Mouse (Mus musculus) forebrain, embryonic 15.5 days (tissue): Measurements from ENCODE around the gene Angptl7. TPM values are rescaled to one million over a fixed set of nuclear protein-coding genes. Genes with fewer than 3 reads are reported as not detected.

Experiments used
- ATAC-seq: fragments of 200-750 bp; cut with Nextera tagmentation; replicated peaks from 2 replicates; pipeline ENCODE4 v1.8.0; 2017; ENCODE audit warnings: mild to moderate bottlenecking, moderate TSS enrichment, moderate library complexity
- H3K27ac ChIP-seq: fragments of 300-500 bp; sonication (generic); replicated peaks from 2 replicates; pipeline ENCODE4 v1.5.1; 2015; ENCODE audit warnings: mild to moderate bottlenecking, inconsistent platforms
- H3K27me3 ChIP-seq: fragments of 300-500 bp; sonication (generic); 2 replicates; pipeline ENCODE4 v1.6.1; 2015; ENCODE audit warnings: inconsistent platforms
- H3K36me3 ChIP-seq: fragments of 300-500 bp; sonication (generic); 2 replicates; pipeline ENCODE4 v1.6.1; 2015; ENCODE audit warnings: mild to moderate bottlenecking, inconsistent platforms
- H3K4me1 ChIP-seq: fragments of 300-500 bp; sonication (generic); 2 replicates; pipeline ENCODE4 v1.6.1; 2015; ENCODE audit warnings: inconsistent platforms
- H3K4me2 ChIP-seq: fragments of 300-500 bp; sonication (generic); replicated peaks from 2 replicates; pipeline ENCODE4 v1.6.1; 2015; ENCODE audit warnings: mild to moderate bottlenecking, inconsistent platforms
- H3K4me3 ChIP-seq: fragments of 300-500 bp; sonication (generic); 2 replicates; pipeline ENCODE4 v1.5.1; 2015; ENCODE audit warnings: mild to moderate bottlenecking, inconsistent platforms
- H3K9ac ChIP-seq: fragments of 300-500 bp; sonication (generic); replicated peaks from 2 replicates; pipeline ENCODE4 v1.6.1; 2015; ENCODE audit warnings: mild to moderate bottlenecking, inconsistent platforms
- H3K9me3 ChIP-seq: fragments of 300-500 bp; sonication (generic); 2 replicates; pipeline ENCODE4 v1.6.1; 2016; ENCODE audit warnings: inconsistent platforms
- WGBS: fragments of 180-500 bp; shearing (Covaris S2); methylation state at CpG from one replicate; pipeline ENCODE4 v1.1.7; 2015; ENCODE audit warnings: mixed read lengths; 5-methylcytosine and 5-hydroxymethylcytosine counted together
- polyA plus RNA-seq: library from polyadenylated mRNA; unstranded; fragments of >200 nt; fragmentation: Nextera tagmentation; extraction: Ambion mirVana; gene quantifications from 2 replicates; pipeline ENCODE4 v1.2.1, GENCODE M21; 2015

The Angptl7 gene
- polyA plus RNA-seq, 1 experiment from 2014 or later: 0.33 TPM

DNA sequence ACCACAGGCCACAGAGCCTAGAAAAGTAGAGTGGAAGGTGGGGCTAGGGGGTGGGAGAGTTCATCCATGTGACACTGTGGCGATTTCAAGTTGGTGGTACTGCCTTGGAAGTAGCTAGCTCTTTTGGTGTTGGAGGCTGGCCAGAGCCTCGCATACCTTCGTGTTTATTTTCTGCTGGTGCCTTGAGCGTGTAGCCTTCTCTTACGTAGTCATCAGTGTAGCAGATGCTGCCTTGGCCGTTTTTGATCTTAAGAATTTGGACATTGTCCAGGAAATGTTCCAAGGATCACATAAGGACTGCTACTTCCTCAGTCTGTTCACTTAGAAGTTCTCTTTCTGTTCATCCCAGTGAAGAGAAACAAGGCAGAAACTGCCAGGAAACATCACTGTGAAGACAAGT lies 9.8 kb downstream of the Angptl7 start:
- Histone ChIP-seq H3K4me1 (peaks cover 16% of the 10 kb centered on the region), H3K4me3 (no peak overlapping the region), H3K9ac (no peak overlapping the region), H3K4me2 (no peak overlapping the region), H3K27ac (peak overlapping the region; percentile 63; the same call in 1 of the 2 replicates), H3K36me3 (peaks cover 76% of the 10 kb centered on the region), H3K27me3 (no peaks in the 10 kb centered on the region), H3K9me3 (no peaks in the 10 kb centered on the region)
- no peak; the same call in 1 of the 2 replicates for ATAC-seq
- WGBS: 55% methylated on average over 6 of the region's 6 CpGs

DNA sequence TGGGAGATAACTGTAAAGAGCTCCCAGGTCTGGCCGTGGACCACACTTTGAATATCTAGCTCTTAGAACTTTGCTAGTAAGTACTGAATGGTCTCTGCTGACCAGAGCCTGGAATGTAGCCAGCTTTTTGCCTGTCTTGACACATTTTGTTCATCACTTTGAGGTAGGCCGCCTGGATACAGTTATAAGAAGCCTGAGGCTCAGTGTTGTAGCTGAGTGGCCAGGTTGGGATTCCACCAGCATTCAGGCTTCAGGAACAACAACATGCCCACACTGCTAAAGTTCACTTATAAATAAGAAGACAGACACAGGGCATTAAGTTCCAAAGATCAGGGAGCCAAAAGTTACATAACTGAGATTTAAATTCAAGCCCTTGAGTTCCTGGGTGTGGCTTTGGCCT lies 12.4 kb downstream of the Angptl7 start:
- Histone ChIP-seq H3K4me1 (peaks cover 13% of the 10 kb centered on the region), H3K4me2 (no peak overlapping the region), H3K27ac (no peak overlapping the region), H3K4me3 (no peak overlapping the region), H3K9me3 (no peaks in the 10 kb centered on the region), H3K36me3 (peaks cover 91% of the 10 kb centered on the region), H3K27me3 (no peaks in the 10 kb centered on the region), H3K9ac (no peak overlapping the region)
- ATAC-seq: no peak
- 70% methylated on average over 2 of the region's 2 CpGs for WGBS

GRCm38 (mm10) chr4:148484511-148484910 lies 15.7 kb downstream of the Angptl7 start:
- Histone ChIP-seq H3K9ac (no peak overlapping the region), H3K9me3 (no peaks in the 10 kb centered on the region), H3K4me2 (no peak overlapping the region), H3K4me3 (no peak overlapping the region), H3K27ac (no peak overlapping the region), H3K36me3 (peaks cover 96% of the 10 kb centered on the region), H3K4me1 (no peaks in the 10 kb centered on the region), H3K27me3 (no peaks in the 10 kb centered on the region)
- 94% methylated on average over 12 of the region's 12 CpGs for WGBS
- ATAC-seq: no peak

GRCm38 (mm10) chr4:148481557-148482168 lies 18.6 kb downstream of the Angptl7 start:
- no peaks in the 10 kb centered on the region for H3K9me3 ChIP-seq
- no peak overlapping the region for H3K4me3 ChIP-seq
- no peak overlapping the region for H3K4me2 ChIP-seq
- no peaks in the 10 kb centered on the region for H3K4me1 ChIP-seq
- ATAC-seq: no peak
- H3K36me3 ChIP-seq: peaks cover 88% of the 10 kb centered on the region
- no peak overlapping the region for H3K9ac ChIP-seq
- WGBS: 94% methylated on average over 2 of the region's 2 CpGs
- H3K27me3 ChIP-seq: no peaks in the 10 kb centered on the region
- H3K27ac ChIP-seq: no peak overlapping the region

- H3K36me3 ChIP-seq: peaks cover 87% of the 10 kb centered on the region
- no peaks in the 10 kb centered on the region for H3K9me3 ChIP-seq
- H3K27me3 ChIP-seq: no peaks in the 10 kb centered on the region
- no peak overlapping the region for H3K27ac ChIP-seq
- no peak overlapping the region for H3K9ac ChIP-seq
- 98% methylated on average over 2 of the region's 2 CpGs for WGBS
- H3K4me2 ChIP-seq: no peak overlapping the region
- H3K4me1 ChIP-seq: no peaks in the 10 kb centered on the region
- no peak for ATAC-seq
- H3K4me3 ChIP-seq: no peak overlapping the region
These were observed 20.0 kb downstream of the Angptl7 start for GRCm38 (mm10) chr4:148480245-148480644.

DNA sequence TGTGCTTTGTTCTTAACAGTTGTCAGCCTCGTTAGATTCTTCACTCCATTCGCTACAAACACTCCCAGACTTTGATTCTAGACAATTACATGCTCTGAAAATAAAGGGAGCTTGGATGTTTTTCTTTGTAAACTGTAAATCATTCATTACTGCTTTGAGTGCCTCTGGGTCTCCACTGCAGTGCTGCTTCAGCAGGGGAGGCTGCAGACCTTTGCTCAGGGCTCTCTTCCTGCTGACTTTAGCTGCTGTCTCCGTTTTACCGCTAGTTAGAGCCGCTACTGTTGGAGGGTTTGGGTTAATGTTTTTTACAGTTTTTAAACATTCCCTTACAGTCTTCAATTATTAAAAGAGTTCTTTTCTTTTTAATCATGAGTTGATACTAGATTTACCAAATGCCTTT lies 26.8 kb downstream of the Angptl7 start:
- H3K9me3 ChIP-seq: no peaks in the 10 kb centered on the region
- WGBS: 68% methylated on average over 5 of the region's 5 CpGs
- peaks cover 86% of the 10 kb centered on the region for H3K36me3 ChIP-seq
- H3K27me3 ChIP-seq: no peaks in the 10 kb centered on the region
- no peak overlapping the region for H3K4me2 ChIP-seq
- no peak overlapping the region for H3K27ac ChIP-seq
- H3K9ac ChIP-seq: no peak overlapping the region
- H3K4me1 ChIP-seq: no peaks in the 10 kb centered on the region
- no peak for ATAC-seq
- H3K4me3 ChIP-seq: no peak overlapping the region

- Histone ChIP-seq H3K9ac (no peak overlapping the region), H3K4me3 (no peak overlapping the region), H3K9me3 (no peaks in the 10 kb centered on the region), H3K4me1 (no peaks in the 10 kb centered on the region), H3K27me3 (no peaks in the 10 kb centered on the region), H3K36me3 (peaks cover 87% of the 10 kb centered on the region), H3K4me2 (no peak overlapping the region), H3K27ac (no peak overlapping the region)
- 94% methylated on average over 8 of the region's 8 CpGs for WGBS
- ATAC-seq: no peak
These were observed 27.7 kb downstream of the Angptl7 start for GRCm38 (mm10) chr4:148472436-148473174.

GRCm38 (mm10) chr4:148471363-148471806 lies 28.9 kb downstream of the Angptl7 start:
- H3K27me3 ChIP-seq: no peaks in the 10 kb centered on the region
- no peak for ATAC-seq
- H3K4me1 ChIP-seq: no peaks in the 10 kb centered on the region
- no peak overlapping the region for H3K4me3 ChIP-seq
- H3K9ac ChIP-seq: no peak overlapping the region
- H3K27ac ChIP-seq: no peak overlapping the region; the same call in 1 of the 2 replicates
- H3K9me3 ChIP-seq: no peaks in the 10 kb centered on the region
- WGBS: 84% methylated on average over 10 of the region's 10 CpGs
- H3K4me2 ChIP-seq: no peak overlapping the region
- H3K36me3 ChIP-seq: peaks cover 88% of the 10 kb centered on the region

- Histone ChIP-seq H3K27ac (no peak overlapping the region), H3K9me3 (no peaks in the 10 kb centered on the region), H3K4me2 (no peak overlapping the region), H3K36me3 (peaks cover 89% of the 10 kb centered on the region), H3K4me1 (no peaks in the 10 kb centered on the region), H3K27me3 (no peaks in the 10 kb centered on the region), H3K4me3 (no peak overlapping the region), H3K9ac (no peak overlapping the region)
- 90% methylated on average over 11 of the region's 11 CpGs for WGBS
- no peak for ATAC-seq
These were observed 30.6 kb downstream of the Angptl7 start for GRCm38 (mm10) chr4:148469487-148470252.

- H3K27ac ChIP-seq: no peak overlapping the region
- no peaks in the 10 kb centered on the region for H3K9me3 ChIP-seq
- no peak overlapping the region for H3K4me3 ChIP-seq
- H3K36me3 ChIP-seq: peaks cover 97% of the 10 kb centered on the region
- no peak overlapping the region for H3K4me2 ChIP-seq
- no peaks in the 10 kb centered on the region for H3K4me1 ChIP-seq
- no peaks in the 10 kb centered on the region for H3K27me3 ChIP-seq
- 91% methylated on average over 10 of the region's 10 CpGs for WGBS
- H3K9ac ChIP-seq: no peak overlapping the region
- ATAC-seq: no peak
These were observed 31.9 kb downstream of the Angptl7 start for GRCm38 (mm10) chr4:148468396-148468795.

GRCm38 (mm10) chr4:148466511-148467079 lies 33.7 kb downstream of the Angptl7 start:
- H3K9ac ChIP-seq: no peak overlapping the region
- no peak overlapping the region for H3K27ac ChIP-seq
- ATAC-seq: no peak
- H3K9me3 ChIP-seq: no peaks in the 10 kb centered on the region
- no peaks in the 10 kb centered on the region for H3K27me3 ChIP-seq
- H3K4me2 ChIP-seq: no peak overlapping the region
- H3K36me3 ChIP-seq: peaks cover 94% of the 10 kb centered on the region
- WGBS: 96% methylated on average over 5 of the region's 5 CpGs
- H3K4me1 ChIP-seq: no peaks in the 10 kb centered on the region
- no peak overlapping the region for H3K4me3 ChIP-seq

GRCm38 (mm10) chr4:148464869-148465268 lies 35.4 kb downstream of the Angptl7 start:
- no peak overlapping the region for H3K27ac ChIP-seq
- no peak overlapping the region for H3K9ac ChIP-seq
- WGBS: 97% methylated on average over 12 of the region's 12 CpGs
- no peak overlapping the region for H3K4me2 ChIP-seq
- no peaks in the 10 kb centered on the region for H3K27me3 ChIP-seq
- peaks cover 9% of the 10 kb centered on the region; the same call in 1 of the 2 replicates for H3K4me1 ChIP-seq
- peaks cover 87% of the 10 kb centered on the region for H3K36me3 ChIP-seq
- ATAC-seq: no peak
- no peaks in the 10 kb centered on the region for H3K9me3 ChIP-seq
- H3K4me3 ChIP-seq: no peak overlapping the region
